ENCODE assay signal across 8 mouse cellular contexts in the genomic region with DNA sequence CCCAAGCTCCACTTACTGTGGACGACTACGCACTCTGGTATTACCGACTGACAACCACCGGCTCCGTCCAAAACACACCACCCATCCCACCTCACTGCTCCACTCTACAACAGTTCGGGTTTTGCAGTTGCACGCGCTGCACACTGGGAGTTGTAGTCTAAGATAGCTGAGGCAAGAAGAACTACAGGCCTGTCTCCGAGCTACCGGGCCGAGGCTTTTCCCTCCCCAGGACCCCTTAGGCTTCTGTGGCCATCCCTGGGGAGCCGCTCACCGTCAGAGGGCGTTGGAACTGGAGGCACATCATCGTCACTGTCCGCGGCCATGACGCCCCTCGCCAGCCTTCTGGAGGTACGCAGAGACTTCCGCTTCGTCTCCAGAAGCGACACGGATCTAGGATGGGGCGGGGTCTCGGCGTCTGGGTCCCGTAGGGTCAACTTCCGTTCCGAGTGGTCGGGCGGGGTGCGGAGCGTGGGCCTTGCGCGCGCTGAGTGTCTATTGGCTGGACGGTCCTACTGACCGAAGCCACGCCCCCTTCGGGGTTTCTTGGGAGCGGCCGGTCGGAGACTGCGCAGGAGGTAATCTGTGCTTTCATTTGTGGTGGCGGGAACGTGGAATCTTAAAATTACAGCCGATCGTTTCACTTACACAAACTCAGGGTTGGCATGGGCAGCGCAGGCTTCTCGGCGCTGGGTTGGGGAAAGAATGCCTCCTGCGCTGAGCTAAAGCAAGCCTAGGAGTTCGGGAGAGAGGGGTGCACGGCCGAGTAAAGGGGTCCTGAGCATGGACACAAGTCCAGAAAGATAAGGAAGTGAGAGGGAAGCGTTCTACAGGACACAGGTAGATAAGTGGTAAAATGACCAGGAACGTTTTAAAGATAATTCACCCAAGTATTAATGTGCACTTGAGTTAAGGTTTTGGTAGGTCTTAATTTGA. TPM values are rescaled to one million over a fixed set of nuclear protein-coding genes. Genes with fewer than 3 reads are reported as not detected.
DNase-seq lines count a peak whose midpoint lies in the region; ATAC-seq and TF ChIP-seq lines count a peak whose summit lies in the region.

A gene (minus strand): TSS at position 444 of the 933 bp plus-strand sequence.
A gene (plus strand): TSS at position 527 of the 933 bp plus-strand sequence.

- no peaks in the 10 kb centered on the region for H3K9me3 ChIP-seq in embryonic facial prominence, embryonic 15.5 days (replicated peaks)
- H3K9me3 ChIP-seq in kidney, embryonic 14.5 days (ENCODE audit: control insufficient read depth, low read length): no peaks in the 10 kb centered on the region
- no peaks in the 10 kb centered on the region for H3K9me3 ChIP-seq in limb, embryonic 15.5 days

- DNase-seq in 416B (ENCODE audit: low read depth): peak; percentile 98
- peak; percentile 93 to 94 for DNase-seq in heart, adult 9 months (ENCODE audit: low spot score in 2 of 2)
- peak; percentile 81 to 86 for DNase-seq in monocyte, adult 2 months (ENCODE audit: low read depth in 1 of 2, low spot score in 2 of 2)
- peak; percentile 96 for DNase-seq in spleen, postnatal 36 days (ENCODE audit: low spot score in 2 of 2)

- peak within 1 kb of the TSS; percentile 93 for H3K4me3 ChIP-seq in bone marrow, adult 2 months (replicated peaks; ENCODE audit: control insufficient read depth, low read depth, low read length)
- H3K4me3 ChIP-seq in embryonic facial prominence, embryonic 15.5 days (replicated peaks): peak within 1 kb of the TSS; percentile 81
- H3K4me3 ChIP-seq in kidney, embryonic 14.5 days (ENCODE audit: low read length): peak within 1 kb of the TSS; percentile 84
- H3K4me3 ChIP-seq in limb, embryonic 15.5 days: peak within 1 kb of the TSS; percentile 83

- no peak for TF ChIP-seq CTCF in bone marrow, adult 2 months (IDR thresholded peaks at IDR 0.05; ENCODE audit: control insufficient read depth, insufficient read depth, low read length)

- no peaks in the 10 kb centered on the region; the same call in 1 of the 2 replicates for H3K4me1 ChIP-seq in bone marrow, adult 2 months (ENCODE audit: control insufficient read depth, insufficient read depth, low read length)
- H3K4me1 ChIP-seq in embryonic facial prominence, embryonic 15.5 days: peaks cover 13% of the 10 kb centered on the region
- H3K4me1 ChIP-seq in kidney, embryonic 14.5 days (ENCODE audit: control insufficient read depth, insufficient read depth, low read length): peaks cover 8% of the 10 kb centered on the region; the same call in 1 of the 2 replicates
- H3K4me1 ChIP-seq in limb, embryonic 15.5 days: peaks cover 10% of the 10 kb centered on the region

- peak within 1 kb of the TSS; percentile 95 for H3K27ac ChIP-seq in bone marrow, adult 2 months (ENCODE audit: control insufficient read depth, insufficient read depth, low read depth, low read length, poor library complexity)
- peak within 1 kb of the TSS; percentile 93 for H3K27ac ChIP-seq in embryonic facial prominence, embryonic 15.5 days (replicated peaks)
- peak within 1 kb of the TSS; percentile 75; the same call in 1 of the 2 replicates for H3K27ac ChIP-seq in kidney, embryonic 14.5 days (ENCODE audit: low read depth, low read length)
- H3K27ac ChIP-seq in limb, embryonic 15.5 days: peak within 1 kb of the TSS; percentile 93

- H3K4me2 ChIP-seq in embryonic facial prominence, embryonic 15.5 days (replicated peaks): peak within 1 kb of the TSS; percentile 59
- H3K4me2 ChIP-seq in kidney, embryonic 14.5 days (replicated peaks; ENCODE audit: low read depth, low read length): peak within 1 kb of the TSS; percentile 69
- H3K4me2 ChIP-seq in limb, embryonic 15.5 days: peak within 1 kb of the TSS; percentile 61

- peaks cover 29% of the 10 kb centered on the region for H3K36me3 ChIP-seq in embryonic facial prominence, embryonic 15.5 days
- H3K36me3 ChIP-seq in kidney, embryonic 14.5 days (ENCODE audit: control insufficient read depth, insufficient read depth, low read length): peaks cover 34% of the 10 kb centered on the region
- peaks cover 31% of the 10 kb centered on the region for H3K36me3 ChIP-seq in limb, embryonic 15.5 days

- H3K27me3 ChIP-seq in embryonic facial prominence, embryonic 15.5 days: no peaks in the 10 kb centered on the region
- H3K27me3 ChIP-seq in kidney, embryonic 14.5 days (ENCODE audit: control insufficient read depth, insufficient read depth, low read length): no peaks in the 10 kb centered on the region
- no peaks in the 10 kb centered on the region for H3K27me3 ChIP-seq in limb, embryonic 15.5 days

- peak; percentile 86; the same call in 1 of the 2 replicates for TF ChIP-seq POLR2A in bone marrow, adult 2 months (IDR thresholded peaks at IDR 0.05; ENCODE audit: borderline replicate concordance, control insufficient read depth, low read depth, low read length)

- peak within 1 kb of the TSS; percentile 68 for H3K9ac ChIP-seq in embryonic facial prominence, embryonic 15.5 days
- H3K9ac ChIP-seq in kidney, embryonic 14.5 days (ENCODE audit: low read depth, low read length): peak within 1 kb of the TSS; percentile 77
- H3K9ac ChIP-seq in limb, embryonic 15.5 days: peak within 1 kb of the TSS; percentile 75

- peak; percentile 98 for ATAC-seq in embryonic facial prominence, embryonic 15.5 days (ENCODE audit: insufficient number of reproducible peaks, low FRiP score, low TSS enrichment, low read depth)
- peak; percentile 99 for ATAC-seq in kidney, embryonic 14.5 days (ENCODE audit: low FRiP score, low TSS enrichment)
- ATAC-seq in limb, embryonic 15.5 days (ENCODE audit: insufficient number of reproducible peaks, low FRiP score, low TSS enrichment, low read depth): peak; percentile 98

- WGBS in bone marrow, adult 2 months: under 1% methylated on average over 58 of the region's 58 CpGs
- WGBS in embryonic facial prominence, embryonic 15.5 days: under 1% methylated on average over 58 of the region's 58 CpGs
- WGBS in kidney, embryonic 14.5 days: under 1% methylated on average over 58 of the region's 58 CpGs
- under 1% methylated on average over 58 of the region's 58 CpGs for WGBS in limb, embryonic 15.5 days

RNA-seq across cellular contexts. Expression of the first gene that starts in this region (rescaled TPM):
- polyA plus RNA-seq in bone marrow, adult 2 months (2011; ENCODE audit: insufficient read depth, insufficient read length, low replicate concordance, missing spikeins): 8.8 and 11.9 TPM in 2 replicates
- polyA plus RNA-seq in embryonic facial prominence, embryonic 15.5 days (2015; fragmentation: Nextera tagmentation; extraction: Ambion mirVana): 35.6 and 36.4 TPM in 2 replicates
- polyA plus RNA-seq in kidney, embryonic 14.5 days (2014; fragmentation: Nextera tagmentation; extraction: Ambion mirVana): 29.0 and 42.5 TPM in 2 replicates
- 36.8 and 37.3 TPM in 2 replicates for polyA plus RNA-seq in limb, embryonic 15.5 days (2015; fragmentation: Nextera tagmentation; extraction: Ambion mirVana)

RNA-seq across cellular contexts. Expression of the second gene that starts in this region (rescaled TPM):
- polyA plus RNA-seq in bone marrow, adult 2 months (2011; ENCODE audit: insufficient read depth, insufficient read length, low replicate concordance, missing spikeins): 3.2 and 25.9 TPM in 2 replicates
- polyA plus RNA-seq in embryonic facial prominence, embryonic 15.5 days (2015; fragmentation: Nextera tagmentation; extraction: Ambion mirVana): 13.0 and 14.8 TPM in 2 replicates
- polyA plus RNA-seq in kidney, embryonic 14.5 days (2014; fragmentation: Nextera tagmentation; extraction: Ambion mirVana): 17.9 and 18.7 TPM in 2 replicates
- polyA plus RNA-seq in limb, embryonic 15.5 days (2015; fragmentation: Nextera tagmentation; extraction: Ambion mirVana): 13.2 and 13.3 TPM in 2 replicates

Comparison
In these comparisons a context has a peak if more than half of its experiments do, and no peak if none do; other contexts are left out.
1. Peak in every context shown above with its lines: DNase-seq, ATAC-seq, H3K4me3 ChIP-seq and H3K27ac ChIP-seq.